Mouse (Mus musculus): ENCODE results near the gene Ugt1a6b. TPM values are rescaled to one million over a fixed set of nuclear protein-coding genes. Genes with fewer than 3 reads are reported as not detected.

Ugt1a6b gene
- total RNA-seq, 1 experiment = 0.13 TPM

- no peak overlapping the region for H3K4me3 ChIP-seq (ENCODE audit: insufficient read depth in 1 of 2, low read depth in 1 of 2, low read length in 2 of 2, poor library complexity in 1 of 2, severe bottlenecking in 1 of 2)
- peaks cover 91% of the 10 kb centered on the region for H3K36me3 ChIP-seq (ENCODE audit: control insufficient read depth, insufficient read depth, low read length, poor library complexity, severe bottlenecking)
- no peak overlapping the region for H3K27ac ChIP-seq (ENCODE audit: insufficient read depth, low read depth, low read length, poor library complexity, severe bottlenecking)
- in situ Hi-C loops (cut with MboI; ENCODE audit: low sequenced_read_pairs in 2 of 2, unreplicated experiment in 2 of 2) = no loop called here
- DNase-seq (ENCODE audit: low read depth, low spot score) = no peak
- H3K4me1 ChIP-seq (ENCODE audit: control insufficient read depth in 2 of 2, insufficient read depth in 2 of 2, low read length in 2 of 2, poor library complexity in 1 of 2) = no peaks in the 10 kb centered on the region
- TF ChIP-seq ZNF384 (IDR thresholded peaks at IDR 0.05; ENCODE audit: low read depth, low read length) (no peak), MAFK (IDR thresholded peaks at IDR 0.05; ENCODE audit: insufficient read depth, low read depth, low read length) (no peak), HCFC1 (IDR thresholded peaks at IDR 0.05; ENCODE audit: borderline replicate concordance, insufficient read depth, low read length) (no peak), ZC3H11A (IDR thresholded peaks at IDR 0.05; ENCODE audit: borderline replicate concordance, low read depth, low read length) (no peak), CHD2 (IDR thresholded peaks at IDR 0.05; ENCODE audit: low read depth, low read length) (no peak)
- no peak overlapping the region for H3K9ac ChIP-seq (ENCODE audit: insufficient read depth, low read depth, low read length, poor library complexity, severe bottlenecking)
- peaks cover 5% of the 10 kb centered on the region; the same call in 1 of the 2 replicates for H3K9me3 ChIP-seq (ENCODE audit: control insufficient read depth, insufficient read depth, low read depth, low read length)
These were observed 165.0 kb downstream of the Ugt1a6b start for GRCm38 (mm10) chr1:88268070-88268469.

Other genes starting within 250 kb of the Ugt1a6b start
- gene Dgkd, start 250.0 kb upstream of the Ugt1a6b start, total RNA-seq (2012; rRNA removed) = 37.4 and 45.1 TPM in 2 replicates
- 8.9 and 10.4 TPM in 2 replicates for gene Usp40, start 94.7 kb upstream of the Ugt1a6b start, total RNA-seq (2012; rRNA removed)
- gene Ugt1a10, start 47.9 kb upstream of the Ugt1a6b start, total RNA-seq (2012; rRNA removed) = not detected in 2 replicates
- not detected in 2 replicates for gene Ugt1a9, start 32.5 kb upstream of the Ugt1a6b start, total RNA-seq (2012; rRNA removed)
- not detected in 2 replicates for gene Ugt1a8, start 15.4 kb upstream of the Ugt1a6b start, total RNA-seq (2012; rRNA removed)
- 0.09 TPM in 1 of 2 replicates, not detected in the other for gene Ugt1a7c, start 8.2 kb upstream of the Ugt1a6b start, total RNA-seq (2012; rRNA removed)
- gene Ugt1a6a, start 31.6 kb downstream of the Ugt1a6b start, total RNA-seq (2012; rRNA removed) = 0.11 TPM in 1 of 2 replicates, not detected in the other
- gene Ugt1a5, start 62.8 kb downstream of the Ugt1a6b start, total RNA-seq (2012; rRNA removed) = not detected in 2 replicates
- gene Ugt1a2, start 97.3 kb downstream of the Ugt1a6b start, total RNA-seq (2012; rRNA removed) = not detected in 2 replicates
- 1.7 and 1.8 TPM in 2 replicates for gene Dnajb3, start 102.5 kb downstream of the Ugt1a6b start, total RNA-seq (2012; rRNA removed)
- not detected in 2 replicates for gene Ugt1a1, start 108.7 kb downstream of the Ugt1a6b start, total RNA-seq (2012; rRNA removed)
- gene Mroh2a, start 123.7 kb downstream of the Ugt1a6b start, total RNA-seq (2012; rRNA removed) = 0.42 and 0.76 TPM in 2 replicates
- 168 and 205 TPM in 2 replicates for gene Hjurp, start 174.4 kb downstream of the Ugt1a6b start, total RNA-seq (2012; rRNA removed)
- gene Trpm8, start 174.4 kb downstream of the Ugt1a6b start, total RNA-seq (2012; rRNA removed) = 0.04 TPM in 1 of 2 replicates, not detected in the other